Mouse (Mus musculus) liver, embryonic 12.5 days (tissue): ENCODE results near the gene Cpt1c. TPM values are rescaled to one million over a fixed set of nuclear protein-coding genes. Genes with fewer than 3 reads are reported as not detected.

Experiments
- ATAC-seq: fragments of 200-750 bp; cut with Nextera tagmentation; 2 replicates; pipeline ENCODE4 v1.8.0; 2017; ENCODE audit warnings: moderate number of reproducible peaks, mild to moderate bottlenecking, moderate library complexity
- H3K27ac ChIP-seq: fragments of 300-500 bp; sonication (generic); 2 replicates; pipeline ENCODE4 v1.5.1; 2016; ENCODE audit warnings: mild to moderate bottlenecking
- H3K27me3 ChIP-seq: fragments of 300-500 bp; sonication (generic); replicated peaks from 2 replicates; pipeline ENCODE4 v1.6.1; 2016; ENCODE audit warnings: mild to moderate bottlenecking, moderate library complexity
- H3K36me3 ChIP-seq: fragments of 300-500 bp; sonication (generic); 2 replicates; pipeline ENCODE4 v1.6.1; 2016; ENCODE audit warnings: mild to moderate bottlenecking, moderate library complexity
- H3K4me1 ChIP-seq: fragments of 300-500 bp; sonication (generic); 2 replicates; pipeline ENCODE4 v1.6.1; 2016
- H3K4me2 ChIP-seq: fragments of 300-500 bp; sonication (generic); 2 replicates; pipeline ENCODE4 v1.6.1; 2016; ENCODE audit warnings: mild to moderate bottlenecking, moderate library complexity
- H3K4me3 ChIP-seq: fragments of 300-500 bp; sonication (generic); 2 replicates; pipeline ENCODE4 v1.5.1; 2016; ENCODE audit warnings: mild to moderate bottlenecking, moderate library complexity
- H3K9ac ChIP-seq: fragments of 300-500 bp; sonication (generic); 2 replicates; pipeline ENCODE4 v1.6.1; 2016; ENCODE audit warnings: mild to moderate bottlenecking, moderate library complexity
- H3K9me3 ChIP-seq: fragments of 300-500 bp; sonication (generic); replicated peaks from 2 replicates; pipeline ENCODE4 v1.6.1; 2016; ENCODE audit warnings: mild to moderate bottlenecking, moderate library complexity
- whole genome bisulfite sequencing: fragments of 180-500 bp; shearing (Covaris S2); methylation state at CpG from one replicate; pipeline ENCODE4 v1.1.7; 2016; ENCODE audit not compliant: insufficient replicate concordance; 5-methylcytosine and 5-hydroxymethylcytosine counted together
- polyA plus RNA-seq: library from polyadenylated mRNA; unstranded; fragments of >200 nt; fragmentation: Nextera tagmentation; extraction: Ambion mirVana; gene quantifications from 2 replicates; pipeline ENCODE4 v1.2.1, GENCODE M21; 2016

Gene Cpt1c
- polyA plus RNA-seq, 1 experiment from 2014 or later, result 4.0 TPM

GRCm38 (mm10) chr7:44978300-44978699 lies 3.6 kb upstream of the Cpt1c start:
- Histone ChIP-seq H3K4me2 (no peak overlapping the region), H3K27me3 (no peaks in the 10 kb centered on the region), H3K36me3 (peaks cover 82% of the 10 kb centered on the region), H3K27ac (no peak overlapping the region), H3K4me3 (no peak overlapping the region), H3K4me1 (peaks cover 31% of the 10 kb centered on the region), H3K9ac (no peak overlapping the region), H3K9me3 (no peaks in the 10 kb centered on the region)
- ATAC-seq, result no peak
- WGBS, result 87% methylated on average over 3 of the region's 3 CpGs

GRCm38 (mm10) chr7:44975117-44975419 lies 417 bp upstream of the Cpt1c start:
- Histone ChIP-seq H3K36me3 (peaks cover 50% of the 10 kb centered on the region), H3K9ac (no peak overlapping the region), H3K4me2 (peak overlapping the region; percentile 68), H3K9me3 (no peaks in the 10 kb centered on the region), H3K27me3 (0 out of 2 replicates have a peak, but pooled peaks cover 10% of the 10 kb centered on the region), H3K4me3 (peak overlapping the region; percentile 40; the same call in 1 of the 2 replicates), H3K4me1 (peaks cover 46% of the 10 kb centered on the region), H3K27ac (peak overlapping the region; percentile 59)
- no peak for ATAC-seq
- 28% methylated on average over 6 of the region's 6 CpGs for WGBS

- peak overlapping the region; percentile 68 for H3K4me2 ChIP-seq
- H3K4me3 ChIP-seq, result peak overlapping the region; percentile 40
- no peak for ATAC-seq
- peak overlapping the region; percentile 38; the same call in 1 of the 2 replicates for H3K9ac ChIP-seq
- peaks cover 35% of the 10 kb centered on the region for H3K36me3 ChIP-seq
- WGBS, result 49% methylated on average over 14 of the region's 14 CpGs
- no peaks in the 10 kb centered on the region for H3K9me3 ChIP-seq
- peak overlapping the region; percentile 58; the same call in 1 of the 2 replicates for H3K27ac ChIP-seq
- peaks cover 51% of the 10 kb centered on the region for H3K4me1 ChIP-seq
- 0 out of 2 replicates have a peak, but pooled peaks cover 10% of the 10 kb centered on the region for H3K27me3 ChIP-seq
Measured at GRCm38 (mm10) chr7:44973415-44974130, 1.1 kb downstream of the Cpt1c start.

- Histone ChIP-seq H3K9ac (no peak overlapping the region), H3K4me2 (peak overlapping the region; percentile 82), H3K4me3 (peak overlapping the region; percentile 55; the same call in 1 of the 2 replicates), H3K9me3 (no peaks in the 10 kb centered on the region), H3K27ac (no peak overlapping the region), H3K27me3 (0 out of 2 replicates have a peak, but pooled peaks cover 10% of the 10 kb centered on the region), H3K36me3 (peaks cover 10% of the 10 kb centered on the region), H3K4me1 (peaks cover 66% of the 10 kb centered on the region)
- ATAC-seq, result no peak
- 53% methylated on average over 7 of the region's 7 CpGs for WGBS
Measured at GRCm38 (mm10) chr7:44971142-44971541, 3.5 kb downstream of the Cpt1c start.

- peak; percentile 87 for ATAC-seq
Measured at GRCm38 (mm10) chr7:44970231-44970691, 4.4 kb downstream of the Cpt1c start.

GRCm38 (mm10) chr7:44966638-44967037 lies 8.0 kb downstream of the Cpt1c start:
- 51% methylated on average over 15 of the region's 15 CpGs for WGBS
- 0 out of 2 replicates have a peak, but pooled peaks cover 10% of the 10 kb centered on the region for H3K27me3 ChIP-seq
- no peak for ATAC-seq
- H3K9me3 ChIP-seq, result no peaks in the 10 kb centered on the region
- H3K4me1 ChIP-seq, result peaks cover 47% of the 10 kb centered on the region
- H3K4me2 ChIP-seq, result no peak overlapping the region
- no peaks in the 10 kb centered on the region for H3K36me3 ChIP-seq
- no peak overlapping the region for H3K9ac ChIP-seq
- no peak overlapping the region for H3K4me3 ChIP-seq
- H3K27ac ChIP-seq, result no peak overlapping the region

More at GRCm38 (mm10) chr7:44970231-44970691, 4.4 kb downstream of the Cpt1c start:
- H3K4me1 ChIP-seq, result peaks cover 57% of the 10 kb centered on the region
- peak overlapping the region; percentile 55 for H3K4me3 ChIP-seq
- peaks cover 2% of the 10 kb centered on the region; the same call in 1 of the 2 replicates for H3K36me3 ChIP-seq
- peak overlapping the region; percentile 82 for H3K4me2 ChIP-seq
- H3K9me3 ChIP-seq, result no peaks in the 10 kb centered on the region
- peak overlapping the region; percentile 47 for H3K9ac ChIP-seq
- H3K27ac ChIP-seq, result peak overlapping the region; percentile 63; the same call in 1 of the 2 replicates
- 0 out of 2 replicates have a peak, but pooled peaks cover 10% of the 10 kb centered on the region for H3K27me3 ChIP-seq
- WGBS, result under 1% methylated on average over 36 of the region's 36 CpGs

GRCm38 (mm10) chr7:44965975-44966374 lies 8.7 kb downstream of the Cpt1c start:
- Histone ChIP-seq H3K27me3 (peaks cover 4% of the 10 kb centered on the region; the same call in 1 of the 2 replicates), H3K9me3 (no peaks in the 10 kb centered on the region), H3K36me3 (no peaks in the 10 kb centered on the region), H3K4me2 (no peak overlapping the region), H3K9ac (no peak overlapping the region), H3K4me1 (peaks cover 40% of the 10 kb centered on the region), H3K27ac (no peak overlapping the region), H3K4me3 (no peak overlapping the region)
- 59% methylated on average over 7 of the region's 7 CpGs for WGBS
- ATAC-seq, result no peak

GRCm38 (mm10) chr7:44964990-44965389 lies 9.7 kb downstream of the Cpt1c start:
- no peaks in the 10 kb centered on the region for H3K9me3 ChIP-seq
- 87% methylated on average over 13 of the region's 13 CpGs for WGBS
- H3K4me3 ChIP-seq, result no peak overlapping the region
- H3K4me1 ChIP-seq, result peaks cover 31% of the 10 kb centered on the region
- no peak overlapping the region for H3K27ac ChIP-seq
- H3K4me2 ChIP-seq, result no peak overlapping the region
- peaks cover 7% of the 10 kb centered on the region; the same call in 1 of the 2 replicates for H3K27me3 ChIP-seq
- H3K36me3 ChIP-seq, result no peaks in the 10 kb centered on the region
- no peak overlapping the region for H3K9ac ChIP-seq
- no peak for ATAC-seq

- Histone ChIP-seq H3K9ac (no peak overlapping the region), H3K27me3 (peaks cover 7% of the 10 kb centered on the region; the same call in 1 of the 2 replicates), H3K36me3 (no peaks in the 10 kb centered on the region), H3K27ac (no peak overlapping the region), H3K9me3 (no peaks in the 10 kb centered on the region), H3K4me3 (no peak overlapping the region), H3K4me1 (peaks cover 30% of the 10 kb centered on the region), H3K4me2 (no peak overlapping the region)
- WGBS, result 65% methylated on average over 5 of the region's 5 CpGs
- ATAC-seq, result no peak
Measured at GRCm38 (mm10) chr7:44962831-44963230, 11.8 kb downstream of the Cpt1c start.

- Histone ChIP-seq H3K9me3 (no peaks in the 10 kb centered on the region), H3K27ac (no peak overlapping the region), H3K4me2 (no peak overlapping the region), H3K27me3 (peaks cover 7% of the 10 kb centered on the region; the same call in 1 of the 2 replicates), H3K36me3 (no peaks in the 10 kb centered on the region), H3K4me3 (no peak overlapping the region), H3K4me1 (peaks cover 27% of the 10 kb centered on the region), H3K9ac (no peak overlapping the region)
- no peak for ATAC-seq
- WGBS, result 52% methylated on average over 8 of the region's 8 CpGs
Measured at GRCm38 (mm10) chr7:44962337-44962736, 12.3 kb downstream of the Cpt1c start.

GRCm38 (mm10) chr7:44960512-44960910 lies 14.1 kb downstream of the Cpt1c start:
- peaks cover 20% of the 10 kb centered on the region for H3K4me1 ChIP-seq
- H3K4me3 ChIP-seq, result no peak overlapping the region
- no peak overlapping the region for H3K9ac ChIP-seq
- 78% methylated on average over 13 of the region's 13 CpGs for WGBS
- no peak for ATAC-seq
- peaks cover 7% of the 10 kb centered on the region; the same call in 1 of the 2 replicates for H3K27me3 ChIP-seq
- no peaks in the 10 kb centered on the region for H3K36me3 ChIP-seq
- no peak overlapping the region for H3K4me2 ChIP-seq
- H3K9me3 ChIP-seq, result no peaks in the 10 kb centered on the region
- H3K27ac ChIP-seq, result no peak overlapping the region

- H3K9ac ChIP-seq, result no peak overlapping the region
- 64% methylated on average over 10 of the region's 10 CpGs for WGBS
- H3K4me2 ChIP-seq, result no peak overlapping the region
- H3K4me3 ChIP-seq, result no peak overlapping the region
- H3K4me1 ChIP-seq, result peaks cover 20% of the 10 kb centered on the region
- peaks cover 7% of the 10 kb centered on the region; the same call in 1 of the 2 replicates for H3K27me3 ChIP-seq
- no peak for ATAC-seq
- no peak overlapping the region for H3K27ac ChIP-seq
- H3K9me3 ChIP-seq, result no peaks in the 10 kb centered on the region
- H3K36me3 ChIP-seq, result no peaks in the 10 kb centered on the region
Measured at GRCm38 (mm10) chr7:44959874-44960511, 14.7 kb downstream of the Cpt1c start.
